Mouse (Mus musculus): ENCODE measurements around the gene Mfsd7a. TPM values are rescaled to one million over a fixed set of nuclear protein-coding genes. Genes with fewer than 3 reads are reported as not detected.
"Not testable (repeated sequence)": the region's sequence is repeated elsewhere in the genome, so short reads cannot be mapped to it uniquely, and the experiment has no call there.

Mfsd7a gene
- polyA plus RNA-seq (2015; fragmentation: Nextera tagmentation; extraction: Ambion mirVana): 0.14 and 0.21 TPM in 2 replicates

GRCm38 (mm10) chr5:108448785-108449668 is at the start of gene Mfsd7a:
TSS of gene Mfsd7a (minus strand) at chr5:108448891.
- H3K27me3 ChIP-seq (ENCODE audit: control insufficient read depth, insufficient read depth, low read depth, low read length): peaks cover 8% of the 10 kb centered on the region
- no peaks in the 10 kb centered on the region for H3K9me3 ChIP-seq (replicated peaks; ENCODE audit: control insufficient read depth, low read length, poor library complexity, severe bottlenecking)
- ATAC-seq: no peak
- H3K9ac ChIP-seq (ENCODE audit: low read depth, low read length): peak within 1 kb of the TSS; percentile 38; the same call in 1 of the 2 replicates
- WGBS: 16% methylated on average over 24 of the region's 24 CpGs
- no peak within 1 kb of the TSS for H3K27ac ChIP-seq (ENCODE audit: low read length)
- H3K4me2 ChIP-seq (ENCODE audit: low read length): peak within 1 kb of the TSS; percentile 49
- H3K36me3 ChIP-seq (ENCODE audit: control insufficient read depth, insufficient read depth, low read length): no peaks in the 10 kb centered on the region
- H3K4me3 ChIP-seq (ENCODE audit: low read depth, low read length): peak within 1 kb of the TSS; percentile 25
- no peaks in the 10 kb centered on the region for H3K4me1 ChIP-seq (ENCODE audit: control insufficient read depth, insufficient read depth, low read length)

GRCm38 (mm10) chr5:108486148-108486547 is 37.5 kb upstream of the Mfsd7a start:
- not testable (repeated sequence) for H3K9me3 ChIP-seq (replicated peaks; ENCODE audit: control insufficient read depth, low read length, poor library complexity, severe bottlenecking); H3K4me3 ChIP-seq (ENCODE audit: low read depth, low read length); ATAC-seq; H3K27ac ChIP-seq (ENCODE audit: low read length); H3K4me1 ChIP-seq (ENCODE audit: control insufficient read depth, insufficient read depth, low read length); H3K4me2 ChIP-seq (ENCODE audit: low read length); H3K9ac ChIP-seq (ENCODE audit: low read depth, low read length); H3K27me3 ChIP-seq (ENCODE audit: control insufficient read depth, insufficient read depth, low read depth, low read length)
- peaks cover 34% of the 10 kb centered on the region for H3K36me3 ChIP-seq (ENCODE audit: control insufficient read depth, insufficient read depth, low read length)
- 99% methylated on average over 5 of the region's 5 CpGs for WGBS

DNA sequence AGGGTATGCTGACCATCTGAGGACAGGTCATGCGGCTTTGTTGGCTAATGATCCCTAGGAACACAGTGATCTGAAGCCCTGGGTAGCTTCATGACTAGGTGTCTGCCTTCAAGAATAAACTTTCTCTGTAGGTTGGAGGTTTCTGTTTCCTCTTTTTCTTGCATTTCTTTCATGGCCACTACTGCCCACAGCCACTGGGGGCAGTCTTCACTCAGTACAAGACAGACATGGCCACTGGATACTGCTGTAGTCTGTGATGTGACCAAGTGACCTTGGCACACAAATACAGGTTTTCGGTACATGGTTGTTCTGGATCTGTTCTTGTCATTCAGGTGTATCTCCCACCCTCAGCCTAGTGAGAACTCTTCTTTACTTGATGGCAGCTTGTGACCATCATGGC is 36.5 kb upstream of the Mfsd7a start:
- H3K4me1 ChIP-seq (ENCODE audit: control insufficient read depth, insufficient read depth, low read length): no peaks in the 10 kb centered on the region
- no peak overlapping the region for H3K9ac ChIP-seq (ENCODE audit: low read depth, low read length)
- H3K4me2 ChIP-seq (ENCODE audit: low read length): no peak overlapping the region
- H3K27me3 ChIP-seq (ENCODE audit: control insufficient read depth, insufficient read depth, low read depth, low read length): no peaks in the 10 kb centered on the region
- no peaks in the 10 kb centered on the region for H3K9me3 ChIP-seq (replicated peaks; ENCODE audit: control insufficient read depth, low read length, poor library complexity, severe bottlenecking)
- H3K27ac ChIP-seq (ENCODE audit: low read length): no peak overlapping the region
- no peak for ATAC-seq
- H3K4me3 ChIP-seq (ENCODE audit: low read depth, low read length): no peak overlapping the region
- H3K36me3 ChIP-seq (ENCODE audit: control insufficient read depth, insufficient read depth, low read length): peaks cover 31% of the 10 kb centered on the region
- WGBS: 98% methylated on average over 2 of the region's 2 CpGs

DNA sequence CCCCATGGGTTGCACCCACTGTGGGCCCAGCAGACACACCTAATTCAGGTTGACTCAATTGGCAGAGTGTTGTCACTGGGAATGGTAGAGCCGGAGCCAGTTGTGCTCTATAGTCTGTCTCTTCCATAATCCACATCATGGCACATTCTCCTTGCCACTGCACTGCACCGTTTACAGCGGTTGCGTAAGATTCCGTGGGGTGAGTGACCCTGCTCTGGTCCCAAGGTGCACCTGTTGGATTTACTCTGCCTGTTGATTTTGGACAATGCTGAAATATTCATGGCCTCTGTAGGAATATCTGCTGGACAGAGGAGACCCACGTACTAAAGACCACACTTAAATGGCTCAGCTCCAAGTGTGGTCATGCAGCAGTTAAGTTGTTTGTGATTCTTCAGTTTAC is 34.3 kb upstream of the Mfsd7a start:
- no peak overlapping the region for H3K4me2 ChIP-seq (ENCODE audit: low read length)
- peaks cover 20% of the 10 kb centered on the region for H3K36me3 ChIP-seq (ENCODE audit: control insufficient read depth, insufficient read depth, low read length)
- no peak for ATAC-seq
- H3K27me3 ChIP-seq (ENCODE audit: control insufficient read depth, insufficient read depth, low read depth, low read length): no peaks in the 10 kb centered on the region
- H3K4me1 ChIP-seq (ENCODE audit: control insufficient read depth, insufficient read depth, low read length): no peaks in the 10 kb centered on the region
- no peaks in the 10 kb centered on the region for H3K9me3 ChIP-seq (replicated peaks; ENCODE audit: control insufficient read depth, low read length, poor library complexity, severe bottlenecking)
- no peak overlapping the region for H3K4me3 ChIP-seq (ENCODE audit: low read depth, low read length)
- WGBS: 91% methylated on average over 6 of the region's 6 CpGs
- no peak overlapping the region for H3K9ac ChIP-seq (ENCODE audit: low read depth, low read length)
- no peak overlapping the region for H3K27ac ChIP-seq (ENCODE audit: low read length)

DNA sequence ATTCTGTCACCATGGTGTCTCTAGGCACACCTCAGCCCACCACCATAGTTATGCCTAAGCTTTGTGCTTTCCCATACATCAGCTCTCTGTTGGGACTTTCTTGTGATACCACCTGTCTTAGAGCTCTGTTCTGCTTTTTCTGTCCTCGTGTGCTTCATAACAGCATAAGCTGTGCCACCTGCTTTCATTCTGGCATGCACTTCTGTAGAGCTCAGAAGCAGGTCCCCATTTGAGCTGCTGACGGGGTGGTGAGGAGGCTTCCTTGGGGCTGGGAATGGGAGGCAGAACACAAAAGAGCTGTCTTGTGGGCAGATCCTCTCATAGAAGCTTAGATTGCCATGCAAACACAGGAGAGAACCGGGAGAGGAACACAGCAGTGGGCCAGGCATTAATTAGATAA is 27.3 kb upstream of the Mfsd7a start:
- no peak for ATAC-seq
- Histone ChIP-seq H3K9ac (ENCODE audit: low read depth, low read length) (no peak overlapping the region), H3K27ac (ENCODE audit: low read length) (no peak overlapping the region), H3K27me3 (ENCODE audit: control insufficient read depth, insufficient read depth, low read depth, low read length) (no peaks in the 10 kb centered on the region), H3K9me3 (replicated peaks; ENCODE audit: control insufficient read depth, low read length, poor library complexity, severe bottlenecking) (no peaks in the 10 kb centered on the region), H3K36me3 (ENCODE audit: control insufficient read depth, insufficient read depth, low read length) (peaks cover 35% of the 10 kb centered on the region), H3K4me1 (ENCODE audit: control insufficient read depth, insufficient read depth, low read length) (no peaks in the 10 kb centered on the region), H3K4me3 (ENCODE audit: low read depth, low read length) (no peak overlapping the region), H3K4me2 (ENCODE audit: low read length) (no peak overlapping the region)
- 87% methylated on average over 3 of the region's 3 CpGs for WGBS

DNA sequence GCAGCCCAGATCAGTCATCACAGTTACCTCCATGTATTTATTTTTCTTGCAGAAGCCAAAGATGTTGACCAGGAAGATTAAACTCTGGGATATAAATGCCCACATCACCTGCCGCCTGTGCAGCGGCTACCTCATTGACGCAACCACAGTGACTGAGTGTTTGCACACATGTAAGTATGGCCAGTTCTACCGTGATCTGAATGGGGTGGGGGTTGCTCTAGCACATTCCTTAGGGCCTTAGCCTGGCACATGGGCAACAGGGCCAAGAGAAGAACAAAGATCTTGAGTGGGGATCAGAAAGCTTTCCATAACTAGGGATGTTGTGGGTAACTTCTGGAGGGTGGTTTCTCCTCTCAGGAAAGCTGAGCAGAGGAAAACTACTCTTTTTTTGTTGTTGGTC is 25.0 kb upstream of the Mfsd7a start:
- 90% methylated on average over 4 of the region's 4 CpGs for WGBS
- H3K4me2 ChIP-seq (ENCODE audit: low read length): no peak overlapping the region
- no peak overlapping the region for H3K4me3 ChIP-seq (ENCODE audit: low read depth, low read length)
- no peaks in the 10 kb centered on the region for H3K27me3 ChIP-seq (ENCODE audit: control insufficient read depth, insufficient read depth, low read depth, low read length)
- no peak overlapping the region for H3K27ac ChIP-seq (ENCODE audit: low read length)
- H3K36me3 ChIP-seq (ENCODE audit: control insufficient read depth, insufficient read depth, low read length): peaks cover 32% of the 10 kb centered on the region
- ATAC-seq: no peak
- no peaks in the 10 kb centered on the region for H3K9me3 ChIP-seq (replicated peaks; ENCODE audit: control insufficient read depth, low read length, poor library complexity, severe bottlenecking)
- no peak overlapping the region for H3K9ac ChIP-seq (ENCODE audit: low read depth, low read length)
- H3K4me1 ChIP-seq (ENCODE audit: control insufficient read depth, insufficient read depth, low read length): no peaks in the 10 kb centered on the region; the same call in 1 of the 2 replicates

DNA sequence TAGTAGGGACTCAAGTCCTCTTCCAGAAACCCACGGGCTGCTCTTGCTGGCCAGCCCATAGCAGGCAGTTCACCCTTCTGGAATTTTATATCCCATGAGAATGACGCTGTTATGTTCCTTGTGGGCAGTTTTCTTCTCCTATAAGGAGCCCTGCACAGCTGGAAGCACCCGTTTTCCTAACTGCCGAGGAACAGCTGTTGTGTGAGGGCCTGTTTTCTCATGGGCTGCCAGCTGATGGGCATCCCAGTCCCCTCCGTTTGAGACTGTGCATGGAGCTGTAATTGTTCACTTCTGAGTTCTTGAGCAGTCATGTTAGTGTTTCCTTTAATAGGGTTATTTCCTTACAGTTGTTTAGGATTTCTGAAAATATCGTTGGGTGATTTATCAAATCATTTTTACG is 20.9 kb upstream of the Mfsd7a start:
- Histone ChIP-seq H3K27me3 (ENCODE audit: control insufficient read depth, insufficient read depth, low read depth, low read length) (no peaks in the 10 kb centered on the region), H3K4me2 (ENCODE audit: low read length) (no peak overlapping the region), H3K27ac (ENCODE audit: low read length) (no peak overlapping the region), H3K9ac (ENCODE audit: low read depth, low read length) (no peak overlapping the region), H3K36me3 (ENCODE audit: control insufficient read depth, insufficient read depth, low read length) (peaks cover 10% of the 10 kb centered on the region), H3K4me3 (ENCODE audit: low read depth, low read length) (no peak overlapping the region), H3K4me1 (ENCODE audit: control insufficient read depth, insufficient read depth, low read length) (peaks cover 18% of the 10 kb centered on the region), H3K9me3 (replicated peaks; ENCODE audit: control insufficient read depth, low read length, poor library complexity, severe bottlenecking) (no peaks in the 10 kb centered on the region)
- 80% methylated on average over 7 of the region's 7 CpGs for WGBS
- ATAC-seq: no peak

DNA sequence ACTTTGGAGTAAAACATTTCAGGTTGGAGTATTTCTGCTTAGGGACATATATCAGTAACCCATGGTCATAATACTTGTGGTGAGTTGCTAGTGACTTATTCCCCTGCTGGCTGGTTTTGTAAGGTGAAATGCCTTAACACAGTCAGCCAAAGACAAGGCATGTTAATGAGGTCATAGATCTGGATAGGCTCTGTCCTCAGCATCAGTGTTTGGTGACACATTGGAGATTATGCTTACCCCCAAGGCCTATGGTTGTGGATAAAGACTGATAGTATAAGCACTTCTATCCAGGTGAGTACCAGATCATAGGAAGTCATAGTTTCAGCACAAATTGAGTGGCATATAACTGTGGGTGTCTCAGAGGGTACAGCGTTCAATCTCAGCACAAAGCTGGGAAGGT is 18.0 kb upstream of the Mfsd7a start:
- peaks cover 43% of the 10 kb centered on the region for H3K4me1 ChIP-seq (ENCODE audit: control insufficient read depth, insufficient read depth, low read length)
- H3K4me2 ChIP-seq (ENCODE audit: low read length): no peak overlapping the region
- no peak overlapping the region for H3K27ac ChIP-seq (ENCODE audit: low read length)
- ATAC-seq: no peak
- 93% methylated on average over 1 of the region's 1 CpGs for whole genome bisulfite sequencing
- no peak overlapping the region for H3K9ac ChIP-seq (ENCODE audit: low read depth, low read length)
- H3K27me3 ChIP-seq (ENCODE audit: control insufficient read depth, insufficient read depth, low read depth, low read length): no peaks in the 10 kb centered on the region
- no peak overlapping the region for H3K4me3 ChIP-seq (ENCODE audit: low read depth, low read length)
- H3K36me3 ChIP-seq (ENCODE audit: control insufficient read depth, insufficient read depth, low read length): no peaks in the 10 kb centered on the region
- H3K9me3 ChIP-seq (replicated peaks; ENCODE audit: control insufficient read depth, low read length, poor library complexity, severe bottlenecking): no peaks in the 10 kb centered on the region

GRCm38 (mm10) chr5:108465131-108465891 is 16.6 kb upstream of the Mfsd7a start:
- Histone ChIP-seq H3K9me3 (replicated peaks; ENCODE audit: control insufficient read depth, low read length, poor library complexity, severe bottlenecking) (no peaks in the 10 kb centered on the region), H3K4me1 (ENCODE audit: control insufficient read depth, insufficient read depth, low read length) (peaks cover 43% of the 10 kb centered on the region), H3K27ac (ENCODE audit: low read length) (no peak overlapping the region), H3K4me3 (ENCODE audit: low read depth, low read length) (no peak overlapping the region), H3K4me2 (ENCODE audit: low read length) (no peak overlapping the region), H3K27me3 (ENCODE audit: control insufficient read depth, insufficient read depth, low read depth, low read length) (no peaks in the 10 kb centered on the region), H3K36me3 (ENCODE audit: control insufficient read depth, insufficient read depth, low read length) (no peaks in the 10 kb centered on the region), H3K9ac (ENCODE audit: low read depth, low read length) (no peak overlapping the region)
- no peak for ATAC-seq
- 92% methylated on average over 6 of the region's 6 CpGs for WGBS
